Mouse (Mus musculus) midbrain, embryonic 13.5 days (tissue): ENCODE data around the gene Hba-a1. TPM values are rescaled to one million over a fixed set of nuclear protein-coding genes. Genes with fewer than 3 reads are reported as not detected.

Experiments
- ATAC-seq: fragments of 200-750 bp; cut with Nextera tagmentation; 2 replicates; pipeline ENCODE4 v1.8.0; 2017; ENCODE audit warnings: mild to moderate bottlenecking, moderate TSS enrichment, moderate library complexity
- H3K27ac ChIP-seq: fragments of 300-500 bp; sonication (generic); 2 replicates; pipeline ENCODE4 v1.5.1; 2015; ENCODE audit warnings: inconsistent platforms, mild to moderate bottlenecking, moderate library complexity
- H3K27me3 ChIP-seq: fragments of 300-500 bp; sonication (generic); 2 replicates; pipeline ENCODE4 v1.6.1; 2015; ENCODE audit warnings: mild to moderate bottlenecking, inconsistent platforms
- H3K36me3 ChIP-seq: fragments of 300-500 bp; sonication (generic); 2 replicates; pipeline ENCODE4 v1.6.1; 2015; ENCODE audit warnings: mild to moderate bottlenecking, inconsistent platforms
- H3K4me1 ChIP-seq: fragments of 300-500 bp; sonication (generic); replicated peaks from 2 replicates; pipeline ENCODE4 v1.6.1; 2015; ENCODE audit warnings: inconsistent platforms
- H3K4me2 ChIP-seq: fragments of 300-500 bp; sonication (generic); replicated peaks from 2 replicates; pipeline ENCODE4 v1.6.1; 2015; ENCODE audit warnings: moderate library complexity, mild to moderate bottlenecking, inconsistent platforms
- H3K4me3 ChIP-seq: fragments of 300-500 bp; sonication (generic); replicated peaks from 2 replicates; pipeline ENCODE4 v1.5.1; 2015; ENCODE audit warnings: mild to moderate bottlenecking, inconsistent platforms
- H3K9ac ChIP-seq: fragments of 300-500 bp; sonication (generic); replicated peaks from 2 replicates; pipeline ENCODE4 v1.6.1; 2015; ENCODE audit warnings: mild to moderate bottlenecking, inconsistent platforms
- H3K9me3 ChIP-seq: fragments of 300-500 bp; sonication (generic); 2 replicates; pipeline ENCODE4 v1.6.1; 2016; ENCODE audit warnings: mild to moderate bottlenecking, inconsistent platforms
- WGBS: fragments of 180-500 bp; shearing (Covaris S2); methylation state at CpG from one replicate; pipeline ENCODE4 v1.1.7; 2015; 5-methylcytosine and 5-hydroxymethylcytosine counted together
- polyA plus RNA-seq: library from polyadenylated mRNA; unstranded; fragments of >200 nt; fragmentation: Nextera tagmentation; extraction: Ambion mirVana; gene quantifications from 2 replicates; pipeline ENCODE4 v1.2.1, GENCODE M21; 2015

The Hba-a1 gene
- polyA plus RNA-seq, 1 experiment from 2014 or later, result 2,595 TPM

DNA sequence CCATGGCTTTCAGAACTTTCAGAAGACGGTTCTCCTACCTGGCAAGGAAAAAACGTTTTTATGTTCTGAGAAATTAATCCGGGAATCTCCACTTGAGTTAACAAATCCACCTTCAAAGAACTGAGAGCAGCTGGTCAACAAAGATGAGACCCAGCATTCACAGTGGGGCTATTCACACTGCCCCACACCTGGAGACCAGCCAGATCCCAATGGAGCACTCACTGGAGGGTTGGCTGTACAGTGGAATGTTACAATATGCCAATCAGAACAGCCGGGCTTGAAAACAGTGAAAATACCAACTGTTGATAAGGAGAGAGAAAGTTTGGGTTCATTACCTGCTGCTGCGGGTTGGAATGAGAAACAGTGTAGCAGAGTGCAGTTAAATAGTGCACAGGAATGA, 48.5 kb downstream of the Hba-a1 start:
- Histone ChIP-seq H3K36me3 (no peaks in the 10 kb centered on the region), H3K27ac (no peak overlapping the region), H3K27me3 (no peaks in the 10 kb centered on the region), H3K9me3 (no peaks in the 10 kb centered on the region), H3K4me3 (no peak overlapping the region), H3K4me2 (no peak overlapping the region), H3K9ac (no peak overlapping the region), H3K4me1 (no peaks in the 10 kb centered on the region)
- 69% methylated on average over 5 of the region's 5 CpGs for WGBS
- no peak for ATAC-seq

- WGBS, result 88% methylated on average over 2 of the region's 2 CpGs
- no peak for ATAC-seq
- no peaks in the 10 kb centered on the region for H3K27me3 ChIP-seq
Measured at GRCm38 (mm10) chr11:32333235-32333634, 49.9 kb downstream of the Hba-a1 start.

More at GRCm38 (mm10) chr11:32333235-32333634, 49.9 kb downstream of the Hba-a1 start:
- Histone ChIP-seq H3K9ac (no peak overlapping the region), H3K36me3 (no peaks in the 10 kb centered on the region), H3K4me1 (no peaks in the 10 kb centered on the region), H3K27ac (no peak overlapping the region), H3K9me3 (no peaks in the 10 kb centered on the region), H3K4me2 (no peak overlapping the region), H3K4me3 (no peak overlapping the region)

Other genes with a start within 250 kb of the Hba-a1 start
- gene Il9r, start 83.2 kb upstream of the Hba-a1 start, polyA plus RNA-seq, result not detected in 2 replicates
- 46.5 and 46.6 TPM in 2 replicates for gene Snrnp25, start 78.1 kb upstream of the Hba-a1 start, polyA plus RNA-seq
- 13.6 and 14.8 TPM in 2 replicates for gene Rhbdf1, start 61.2 kb upstream of the Hba-a1 start, polyA plus RNA-seq
- gene Mpg, start 57.0 kb upstream of the Hba-a1 start, polyA plus RNA-seq, result 34.1 and 35.2 TPM in 2 replicates
- gene Nprl3, start 15.8 kb upstream of the Hba-a1 start, polyA plus RNA-seq, result 46.5 and 47.2 TPM in 2 replicates
- gene Hba-x, start 7.1 kb upstream of the Hba-a1 start, polyA plus RNA-seq, result 354 and 365 TPM in 2 replicates
- 1.2 and 1.4 TPM in 2 replicates for gene Hbq1b, start 3.5 kb downstream of the Hba-a1 start, polyA plus RNA-seq
- 5,740 and 6,263 TPM in 2 replicates for gene Hba-a2, start 13.0 kb downstream of the Hba-a1 start, polyA plus RNA-seq
- gene Hbq1a, start 16.6 kb downstream of the Hba-a1 start, polyA plus RNA-seq, result 1.4 TPM in 1 of 2 replicates, not detected in the other
- gene Sh3pxd2b, start 64.3 kb downstream of the Hba-a1 start, polyA plus RNA-seq, result 22.5 and 25.3 TPM in 2 replicates
- 55.0 and 55.2 TPM in 2 replicates for gene Ubtd2, start 171.9 kb downstream of the Hba-a1 start, polyA plus RNA-seq
- 0.35 TPM in 1 of 2 replicates, not detected in the other for gene Efcab9, start 248.6 kb downstream of the Hba-a1 start, polyA plus RNA-seq
- gene Stk10, start 249.8 kb downstream of the Hba-a1 start, polyA plus RNA-seq, result 1.1 and 2.3 TPM in 2 replicates